Mouse (Mus musculus): ENCODE data around the gene Nrros.

Gene Nrros

DNA sequence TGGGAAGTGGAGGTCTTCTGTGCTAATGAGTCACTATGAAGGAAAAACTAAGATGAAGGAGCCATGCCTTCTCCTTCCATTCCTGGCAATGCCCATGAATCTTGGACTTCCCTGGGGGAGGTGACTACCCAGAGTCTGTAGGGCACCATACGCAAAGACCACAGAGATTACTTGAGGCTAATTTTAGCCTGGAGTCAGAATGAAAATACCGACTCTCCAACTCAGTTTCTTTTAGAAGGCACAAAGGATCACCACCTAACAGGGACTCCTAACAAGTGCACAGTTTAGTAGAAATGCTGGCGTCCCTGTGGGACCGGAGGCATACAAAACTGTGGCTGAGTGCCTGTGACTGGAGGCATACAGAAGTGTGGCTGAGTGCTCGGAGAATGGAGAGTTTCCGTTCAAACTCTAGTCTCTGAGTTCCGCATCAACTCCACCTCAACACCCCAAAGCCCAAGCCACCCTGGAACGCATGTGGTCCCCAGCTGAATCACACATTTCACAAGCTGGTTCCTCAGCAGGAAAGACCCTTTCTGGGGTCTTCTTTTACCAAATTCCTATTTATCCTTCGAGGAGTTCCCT lies 4.6 kb downstream of the Nrros start:
- DNase-seq = no peak

DNA sequence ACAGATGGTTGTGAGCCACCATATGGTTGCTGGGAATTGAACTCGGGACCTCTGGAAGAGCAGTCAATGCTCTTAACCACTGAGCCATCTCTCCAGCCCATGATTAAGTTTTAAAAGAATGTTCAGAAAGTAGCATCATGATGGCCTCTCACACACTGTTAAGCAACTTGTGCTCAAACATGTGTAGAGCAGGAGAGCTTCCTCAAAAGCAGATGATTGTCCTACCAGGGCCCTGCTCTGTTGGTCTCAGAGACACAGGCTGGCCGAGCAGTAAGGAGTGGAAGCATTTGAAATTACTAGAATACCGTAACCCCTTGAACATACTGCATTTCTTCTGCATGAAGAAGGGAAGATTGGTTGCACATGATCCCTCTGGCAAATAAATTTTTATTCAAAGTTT lies 6.4 kb downstream of the Nrros start:
- DNase-seq = no peak

- DNase-seq = no peak
Measured at GRCm38 (mm10) chr16:32157369-32157768, 8.0 kb downstream of the Nrros start.

DNA sequence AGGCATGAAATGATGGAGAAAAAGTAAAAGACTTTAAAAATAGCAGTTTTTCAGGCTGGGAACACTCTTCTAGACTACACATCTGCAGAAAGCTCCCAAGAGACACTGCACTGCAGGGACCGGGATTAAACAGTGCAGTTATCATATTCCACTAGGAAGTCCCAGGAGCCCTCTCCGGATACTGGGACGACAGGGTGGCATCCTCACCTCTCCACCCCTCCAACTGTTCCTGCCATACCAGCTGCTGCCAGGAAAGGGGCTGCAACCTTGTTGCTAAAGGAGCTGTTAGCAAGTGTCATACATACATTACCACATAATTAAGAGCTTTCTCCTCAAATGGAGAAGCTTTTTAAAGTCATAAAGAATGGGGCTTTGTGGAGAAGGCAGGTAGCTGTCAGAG lies 8.7 kb downstream of the Nrros start:
- no peak for DNase-seq

DNA sequence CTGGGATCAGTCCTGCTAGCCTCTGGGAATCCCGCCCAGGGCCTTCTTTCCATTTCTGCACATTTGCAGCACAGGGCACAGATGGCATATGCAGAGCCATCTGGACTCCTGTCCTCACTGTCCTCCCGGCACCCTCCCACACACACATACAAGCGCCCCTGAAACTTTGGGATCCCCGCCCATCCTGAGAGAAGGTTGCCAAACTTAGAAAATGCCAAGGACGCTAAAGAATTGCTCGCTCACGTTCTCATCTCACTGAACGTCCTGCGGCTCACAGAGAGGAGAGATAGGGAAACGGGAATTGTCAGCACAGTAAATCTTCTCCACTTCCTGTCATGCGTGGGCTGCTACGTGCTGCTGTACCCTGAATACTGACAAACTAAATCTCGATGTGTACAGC lies 11.0 kb downstream of the Nrros start:
- DNase-seq = peak; percentile 21

DNA sequence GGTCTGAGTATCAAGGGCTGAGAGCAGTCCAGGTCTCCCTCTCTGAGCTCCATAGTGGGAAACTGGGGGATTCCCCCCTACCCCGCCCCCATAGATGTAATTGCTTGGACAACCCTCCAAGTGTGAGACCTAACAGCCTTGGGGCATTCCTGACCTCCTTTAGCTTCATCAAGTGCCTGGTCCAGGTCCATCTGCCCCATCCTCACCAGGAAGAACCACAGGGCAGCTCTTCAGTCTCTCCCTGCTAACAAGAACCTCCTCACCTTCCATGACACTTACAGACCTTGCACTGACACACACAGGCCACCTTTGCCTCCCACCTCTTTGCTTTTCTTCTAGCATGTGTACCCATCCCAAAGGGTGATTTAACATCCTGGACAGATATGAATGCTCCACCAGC lies 11.4 kb downstream of the Nrros start:
- peak; percentile 23 for DNase-seq

DNA sequence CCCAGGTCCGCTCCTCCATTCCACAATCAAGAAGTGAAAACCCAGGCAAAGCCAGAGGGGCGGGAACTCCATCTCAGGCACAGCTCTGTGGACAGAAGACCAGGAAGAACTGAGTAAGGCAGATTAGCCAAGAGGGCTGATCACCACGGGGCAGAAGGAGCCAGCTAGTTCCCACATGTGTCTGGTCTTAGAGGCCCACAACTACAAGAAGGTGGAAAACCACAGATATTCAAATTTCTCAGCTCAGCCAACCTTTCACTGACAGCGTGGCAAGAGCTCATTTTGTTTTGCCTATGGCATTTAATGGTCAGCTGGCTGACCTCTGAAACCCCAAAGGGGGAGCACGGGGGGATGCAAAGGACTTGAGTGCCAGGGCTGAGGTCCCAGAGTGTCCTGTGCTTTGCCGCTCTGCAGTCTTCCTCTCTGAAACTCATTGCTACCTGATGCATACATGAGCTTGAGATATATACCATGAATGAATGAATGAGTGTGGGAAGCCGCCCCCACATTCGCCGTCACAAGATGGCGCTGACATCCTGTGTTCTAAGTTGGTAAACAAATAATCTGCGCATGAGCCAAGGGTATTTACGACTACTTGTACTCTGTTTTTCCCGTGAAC lies 17.7 kb downstream of the Nrros start:
- DNase-seq = peak; percentile 68

DNA sequence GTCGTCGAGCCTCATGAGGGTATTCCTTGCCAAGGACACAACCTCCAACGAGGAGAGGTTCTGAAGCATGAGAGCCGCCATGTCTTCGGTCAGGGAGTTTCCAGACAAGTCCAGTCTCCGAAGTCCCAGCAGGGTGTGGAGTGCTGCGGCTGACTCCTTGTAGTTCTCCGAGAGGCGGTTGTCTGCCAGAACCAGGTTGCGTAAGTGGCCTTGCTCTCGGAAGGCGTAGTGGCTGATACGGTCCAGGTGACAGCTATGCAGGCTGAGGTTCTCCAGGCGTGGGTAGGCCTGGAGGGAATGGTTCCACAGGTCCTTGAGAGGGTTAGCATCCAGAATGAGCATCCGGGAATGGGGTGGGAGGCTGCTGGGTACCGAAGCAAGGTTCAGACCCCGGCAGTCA lies 20.8 kb downstream of the Nrros start:
- DNase-seq = no peak

DNA sequence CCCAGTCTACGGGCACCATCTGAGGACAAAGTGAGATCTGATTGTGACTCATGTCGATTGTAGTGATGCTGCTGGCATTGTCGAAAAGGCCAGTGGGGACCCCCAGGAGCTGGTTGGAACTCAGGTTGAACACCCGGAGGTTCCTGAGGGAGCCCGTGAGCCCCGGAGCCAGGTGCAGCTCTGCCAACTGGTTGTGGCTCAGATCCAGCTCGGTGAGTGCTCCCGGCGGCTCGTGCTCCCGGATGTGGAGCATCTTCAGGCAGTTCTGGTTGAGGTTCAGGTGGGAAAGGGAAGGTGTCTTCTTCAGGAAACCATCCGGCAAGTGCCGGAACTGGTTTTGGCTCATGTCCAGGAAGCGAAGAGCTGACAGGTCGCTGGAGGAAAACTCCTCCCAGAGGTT lies 21.6 kb downstream of the Nrros start:
- DNase-seq = no peak

- no peak for DNase-seq
Measured at GRCm38 (mm10) chr16:32138954-32139353, 26.4 kb downstream of the Nrros start.

- no peak for DNase-seq
Measured at GRCm38 (mm10) chr16:32135842-32136357, 29.5 kb downstream of the Nrros start.

- DNase-seq = no peak
Measured at GRCm38 (mm10) chr16:32133148-32133547, 32.2 kb downstream of the Nrros start.

DNA sequence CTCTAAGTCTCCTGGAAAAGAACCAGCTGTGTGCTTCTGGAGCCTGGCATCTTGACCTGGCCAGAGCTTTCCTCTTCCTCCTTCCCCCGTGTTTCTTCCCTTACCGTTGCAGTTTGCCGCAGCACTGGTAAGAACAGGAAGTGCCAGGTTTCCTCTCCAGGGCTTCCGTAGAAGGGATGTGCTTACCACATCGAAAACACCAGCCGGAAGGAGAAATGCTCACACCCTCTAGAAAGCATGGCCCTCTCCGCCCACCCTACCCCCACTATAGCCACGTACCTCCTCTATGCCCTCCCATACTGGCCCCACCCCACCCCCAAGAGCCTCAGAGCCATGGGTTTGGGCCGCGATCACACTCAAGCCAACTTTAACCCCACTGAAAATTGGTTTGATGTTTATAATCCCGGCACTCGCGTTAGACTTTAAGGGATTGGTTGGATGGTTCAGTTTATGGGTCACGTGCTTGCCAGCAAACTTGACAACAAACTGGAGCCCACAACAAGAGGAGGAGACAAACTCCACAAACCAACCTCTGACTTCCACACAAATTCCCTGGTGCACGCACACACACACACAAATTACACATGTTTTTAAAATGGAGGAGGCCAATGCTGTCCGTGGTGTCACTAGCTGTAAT lies 35.1 kb downstream of the Nrros start:
- no peak for DNase-seq

- no peak for DNase-seq
Measured at GRCm38 (mm10) chr16:32129449-32130189, 35.8 kb downstream of the Nrros start.

DNA sequence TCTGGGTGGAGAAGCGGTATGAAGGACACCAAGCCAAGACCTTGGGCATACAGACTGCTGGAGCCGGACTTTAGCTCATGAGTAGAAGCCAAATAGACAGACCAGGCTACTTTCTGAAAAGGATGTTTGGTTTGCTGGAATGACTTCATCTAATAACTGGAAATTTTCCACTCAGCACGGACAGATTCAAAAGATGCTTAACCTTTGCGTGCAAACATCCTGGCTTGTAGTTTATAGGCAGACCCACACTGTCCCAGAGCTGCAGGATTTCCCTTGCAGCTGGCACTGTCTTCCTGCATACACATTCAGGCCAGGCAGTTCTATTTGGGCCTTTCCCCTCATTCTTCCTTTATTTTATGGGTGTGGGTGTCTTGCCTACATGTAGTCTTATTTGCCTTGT lies 38.3 kb downstream of the Nrros start:
- DNase-seq = no peak

DNA sequence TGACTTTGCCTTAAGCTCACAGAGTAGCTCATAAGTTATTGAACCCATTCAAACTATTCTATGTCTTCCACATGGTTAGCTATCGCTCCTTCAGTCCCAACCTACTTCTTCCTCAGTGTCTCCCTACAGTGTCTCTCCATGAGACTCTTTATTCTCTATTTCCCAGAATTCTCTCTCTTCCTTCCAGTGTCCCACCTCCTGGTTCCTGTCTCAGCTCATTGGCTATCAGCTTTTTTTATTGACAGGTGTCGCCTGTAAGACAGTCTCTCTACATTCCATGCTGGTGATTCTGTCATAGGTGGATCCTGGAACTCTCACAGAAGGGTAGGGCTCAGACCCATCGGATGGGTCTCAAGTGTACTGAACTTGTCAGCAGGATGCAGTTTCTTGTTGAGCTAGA lies 40.0 kb downstream of the Nrros start:
- DNase-seq = no peak

DNA sequence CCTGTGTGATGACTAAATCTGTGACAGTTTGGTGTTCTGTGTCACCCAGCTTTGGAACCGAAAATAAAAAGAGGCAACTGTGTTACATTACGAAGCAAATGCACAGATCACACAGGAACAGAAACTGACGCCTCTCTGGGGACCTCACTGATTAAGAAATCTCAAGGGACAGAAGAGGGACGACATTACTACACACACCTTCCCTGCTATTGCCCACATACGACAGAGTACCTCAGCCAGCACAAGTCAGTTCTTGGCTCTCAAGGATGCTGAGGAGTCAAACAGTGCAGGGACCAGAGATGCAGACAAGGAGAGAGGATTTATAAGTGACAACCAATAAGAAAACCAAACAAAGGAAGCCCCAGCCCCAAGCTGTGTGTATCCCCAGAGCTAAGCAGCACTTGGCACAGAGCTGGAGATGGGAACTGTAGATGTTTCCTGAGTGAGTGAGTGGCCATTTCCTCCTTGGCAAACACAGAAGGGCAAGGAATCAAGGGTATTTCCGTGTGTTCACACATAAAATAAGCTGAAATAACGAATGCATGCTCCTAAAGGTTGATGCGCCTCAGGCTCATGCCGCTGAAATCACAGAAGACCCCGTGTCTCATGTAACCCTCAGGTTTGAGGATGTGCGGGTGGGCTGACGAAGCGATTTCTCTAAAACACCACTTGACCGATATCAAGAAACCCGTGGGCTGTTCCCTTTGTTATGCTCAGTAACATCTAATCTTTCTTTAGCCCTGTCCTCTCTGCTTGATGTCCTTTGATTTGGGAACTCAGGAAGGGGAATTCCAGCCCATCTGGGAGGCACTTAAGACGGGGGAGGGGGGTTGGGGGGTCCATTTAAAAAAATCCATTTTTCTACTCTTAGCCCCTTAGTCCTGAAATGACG lies 40.7 kb downstream of the Nrros start:
- DNase-seq = no peak

GRCm38 (mm10) chr16:32124020-32124419 lies 41.4 kb downstream of the Nrros start:
- DNase-seq = no peak

- no peak for DNase-seq
Measured at GRCm38 (mm10) chr16:32120454-32120853, 44.9 kb downstream of the Nrros start.

- no peak for DNase-seq
Measured at GRCm38 (mm10) chr16:32116186-32116585, 49.2 kb downstream of the Nrros start.

- no peak for DNase-seq
Measured at GRCm38 (mm10) chr16:32115781-32116180, 49.6 kb downstream of the Nrros start.

- DNase-seq = peak; percentile 81
Measured at GRCm38 (mm10) chr16:32114968-32115695, 50.3 kb downstream of the Nrros start.
